Mouse (Mus musculus) layer of hippocampus, postnatal 10 days (tissue): ENCODE measurements around the gene Atp5f1. TPM values are rescaled to one million over a fixed set of nuclear protein-coding genes. Genes with fewer than 3 reads are reported as not detected.
"Not testable (repeated sequence)": the region's sequence is repeated elsewhere in the genome, so short reads cannot be mapped to it uniquely, and the experiment has no call there.

Experiments used
- DNase-seq, 2 experiments: peaks; one replicate each; pipeline ENCODE4 v3.0.0; 2021; ENCODE audit warnings: low spot score in 2 of 2
- total RNA-seq, 2 experiments: library from RNA; stranded (reverse); gene quantifications; 2 replicates each; pipeline ENCODE4 v1.2.3; 2021

Atp5f1 gene
- total RNA-seq, 2 experiments from 2014 or later: 325 to 334 TPM

DNA sequence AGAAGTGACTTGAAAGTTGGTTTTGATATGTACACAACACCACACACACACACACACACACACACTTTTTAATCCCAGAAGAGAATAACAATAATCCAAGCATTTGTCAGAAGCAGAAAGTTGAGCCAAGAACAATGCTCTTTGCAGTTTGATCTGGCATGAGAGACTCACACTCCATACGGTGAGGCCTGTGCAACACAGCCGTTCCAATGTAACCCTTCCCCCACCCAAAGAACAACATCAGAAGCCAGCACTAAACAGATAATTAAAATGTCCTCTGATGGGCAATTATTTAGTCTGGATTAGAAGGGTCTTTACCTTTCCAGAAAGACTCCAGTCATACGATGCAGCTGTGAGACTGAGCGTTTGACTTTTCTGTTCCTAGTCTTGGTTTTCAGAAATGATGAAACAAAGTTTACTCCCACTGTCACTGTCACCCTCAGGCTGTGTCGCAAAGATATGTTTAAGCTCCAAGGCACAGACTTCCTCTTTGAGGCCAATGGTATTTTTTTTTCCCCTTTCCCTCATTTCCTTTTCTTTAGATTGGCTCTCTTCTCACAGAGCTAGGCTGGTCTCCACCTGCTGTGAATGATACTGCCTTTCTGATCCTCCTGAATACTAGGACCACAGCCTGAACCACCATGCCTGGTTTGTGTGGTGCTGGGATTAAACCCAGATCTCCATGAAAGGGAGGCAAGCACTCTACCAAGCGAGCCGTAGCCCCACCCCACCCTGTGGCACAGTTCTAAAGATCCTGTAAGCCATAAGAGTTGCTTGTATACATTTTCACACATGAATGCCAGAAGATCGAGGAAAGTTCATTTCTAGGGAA is 27.4 kb downstream of the Atp5f1 start, which contains the start of gene I830077J02Rik:
I830077J02Rik (minus strand) TSS at position 425 of the 832 bp plus-strand sequence.
- no peak for DNase-seq

DNA sequence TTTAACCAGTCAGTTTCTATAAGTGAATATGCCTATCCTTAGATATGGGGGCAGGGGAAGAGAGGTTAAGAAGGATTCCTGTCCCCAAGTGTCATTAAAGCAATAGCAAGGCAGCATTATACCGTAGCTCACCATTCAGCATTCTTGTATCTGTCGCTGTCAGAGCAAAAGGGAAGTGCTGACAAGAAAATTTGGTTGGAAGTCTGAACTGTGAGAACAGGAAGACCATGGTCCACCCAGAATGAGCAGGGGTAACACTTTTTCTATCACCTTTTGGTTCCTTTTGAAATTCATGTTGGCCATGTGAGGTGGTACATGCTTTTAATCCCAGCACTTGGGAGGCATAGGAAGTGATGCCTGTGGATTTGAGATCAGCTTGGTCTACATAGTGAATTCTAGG is 28.8 kb downstream of the Atp5f1 start:
- no peak for DNase-seq

DNA sequence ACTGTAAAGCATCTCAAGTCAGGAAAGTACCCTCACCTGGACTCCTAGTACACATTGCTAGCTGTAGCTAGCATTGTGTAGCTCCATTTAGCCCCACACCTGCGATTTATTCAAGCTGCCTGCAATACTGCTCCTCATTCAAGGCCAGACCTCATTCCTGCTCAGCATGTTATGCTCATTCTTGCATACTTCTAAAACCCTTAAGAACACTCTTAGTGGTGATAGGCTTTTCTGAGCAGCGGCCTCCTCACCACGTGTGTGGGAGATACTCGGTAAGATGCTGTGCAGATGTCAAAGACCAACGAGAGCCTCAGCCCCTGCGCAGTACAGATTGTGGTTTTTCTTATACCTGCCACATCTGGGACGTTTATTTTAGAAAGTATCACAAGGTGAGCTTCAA is 30.1 kb downstream of the Atp5f1 start:
- no peak for DNase-seq

DNA sequence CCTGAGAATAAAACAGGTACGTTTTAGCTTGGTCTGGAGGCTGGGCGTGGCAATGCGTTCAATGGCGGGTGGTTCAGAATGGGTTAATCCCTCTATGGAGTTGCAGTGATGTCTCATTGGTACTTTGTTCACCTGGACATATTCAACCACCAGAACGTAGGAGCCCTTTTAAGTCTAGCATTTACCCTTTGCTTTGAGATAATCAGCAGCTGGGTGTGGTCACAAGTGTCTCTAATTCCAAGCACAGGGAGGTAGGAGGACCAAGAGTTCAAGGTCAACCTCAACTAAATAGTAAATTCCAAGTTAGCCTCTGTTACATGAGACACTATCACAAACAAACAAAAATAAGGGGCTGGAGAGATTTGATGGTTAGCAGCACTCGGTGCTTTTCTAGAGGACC is 31.1 kb downstream of the Atp5f1 start:
- no peak for DNase-seq

DNA sequence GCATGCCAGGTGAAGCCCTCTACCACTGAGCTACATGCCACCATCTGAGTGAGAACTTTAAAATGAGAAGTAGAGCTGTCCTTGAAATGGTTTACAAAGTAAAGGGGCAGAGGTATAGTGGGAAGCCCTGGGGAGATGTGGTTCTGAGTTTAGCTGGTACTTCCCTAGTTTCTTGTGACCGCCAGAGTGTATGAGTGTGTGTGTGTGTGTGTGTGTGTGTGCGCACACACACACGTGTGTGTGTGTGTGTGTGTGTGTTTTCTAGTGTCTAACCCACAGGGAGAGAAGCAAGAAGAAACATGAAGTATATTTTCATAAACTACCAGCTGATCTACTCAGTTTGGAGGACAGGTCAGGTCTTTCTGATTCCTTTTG is 31.7 kb downstream of the Atp5f1 start:
- DNase-seq: no peak

DNA sequence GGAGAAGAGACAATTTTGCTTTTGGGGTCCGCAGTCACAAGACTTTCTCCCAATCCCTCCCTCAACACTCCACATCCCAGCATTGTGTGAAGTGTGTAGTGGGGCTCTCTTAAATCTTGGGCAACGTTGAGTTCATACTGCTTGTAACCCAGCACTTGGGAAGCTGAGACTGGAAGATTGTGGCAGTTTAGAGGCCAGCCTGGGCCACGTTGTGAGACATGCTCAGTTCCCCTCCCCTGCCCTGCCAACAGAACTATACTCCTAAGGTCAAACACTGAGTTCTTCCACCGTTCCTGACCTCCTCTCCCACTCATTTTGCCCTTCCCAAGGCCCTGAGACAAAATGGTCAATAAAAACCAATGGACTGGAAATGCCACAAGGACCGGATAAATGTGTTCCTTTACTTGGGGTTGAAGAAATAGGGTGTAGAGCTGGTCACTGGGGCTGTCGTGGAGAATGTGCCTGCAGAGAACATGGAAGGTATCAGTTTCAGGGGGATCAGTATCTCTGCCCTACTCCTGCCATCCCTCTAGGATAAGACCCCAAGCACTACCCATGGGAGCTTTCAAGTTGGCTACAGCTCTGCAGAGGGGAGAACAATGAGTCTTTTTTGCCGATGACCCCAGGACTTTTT is 32.2 kb downstream of the Atp5f1 start:
- DNase-seq: no peak

DNA sequence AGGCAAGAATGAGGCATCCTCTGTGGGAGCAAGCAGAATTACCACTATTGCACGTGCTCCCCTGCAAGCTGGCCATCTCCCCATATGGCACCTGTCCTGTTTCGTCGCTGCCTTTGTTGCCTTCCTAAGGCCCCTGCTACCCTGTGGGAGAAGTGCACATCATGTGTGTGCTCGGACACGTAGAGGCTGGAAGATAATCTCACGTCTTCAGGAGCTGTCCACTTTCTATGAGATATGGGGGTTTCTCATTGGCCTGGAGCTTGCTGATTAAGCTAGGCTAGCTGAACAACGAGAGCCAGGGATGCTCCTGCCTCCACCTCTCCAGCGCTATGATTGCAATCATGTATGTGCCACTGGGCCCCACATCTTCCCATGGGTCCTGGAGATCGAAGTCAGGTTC is 35.3 kb downstream of the Atp5f1 start:
- no peak for DNase-seq

DNA sequence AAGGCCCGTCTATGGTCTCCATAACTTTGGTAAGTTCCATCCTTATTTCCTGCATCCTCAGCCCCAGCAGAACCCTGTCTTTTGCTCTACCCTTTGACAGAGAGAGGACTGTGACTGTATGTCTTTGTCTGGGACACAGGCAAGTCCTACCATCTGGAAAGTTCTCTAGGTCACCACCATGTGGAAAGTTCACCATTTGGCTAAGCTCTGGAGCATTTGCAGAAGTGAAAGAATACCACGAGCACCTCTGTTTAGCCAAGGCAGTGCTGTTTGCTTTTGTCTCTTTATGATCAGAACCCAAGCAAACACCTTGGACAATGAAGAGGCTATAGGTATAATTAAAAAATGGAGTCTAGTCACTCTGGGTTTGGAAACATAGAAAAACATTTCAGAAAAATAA is 37.9 kb downstream of the Atp5f1 start:
- DNase-seq: no peak

DNA sequence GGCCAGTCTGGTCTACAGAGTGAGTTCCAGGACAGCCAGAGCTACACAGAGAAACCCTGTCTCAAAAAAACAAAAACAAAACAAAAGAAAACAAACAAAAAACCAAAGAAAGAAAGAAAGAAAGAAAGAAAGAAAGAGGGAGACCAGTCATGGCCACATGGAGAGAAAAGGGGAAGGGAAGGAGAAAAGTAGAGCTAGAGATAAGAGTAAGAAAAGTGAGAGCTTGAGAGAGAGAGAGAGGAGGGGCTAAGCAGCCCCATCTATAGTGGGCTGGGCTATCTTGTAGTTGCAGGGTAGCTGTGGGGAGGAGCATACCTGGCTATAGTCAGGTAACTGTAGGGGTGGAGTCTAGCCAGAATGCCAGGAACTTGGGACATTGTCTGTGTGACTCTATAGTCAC is 39.2 kb downstream of the Atp5f1 start:
- DNase-seq: not testable (repeated sequence)

DNA sequence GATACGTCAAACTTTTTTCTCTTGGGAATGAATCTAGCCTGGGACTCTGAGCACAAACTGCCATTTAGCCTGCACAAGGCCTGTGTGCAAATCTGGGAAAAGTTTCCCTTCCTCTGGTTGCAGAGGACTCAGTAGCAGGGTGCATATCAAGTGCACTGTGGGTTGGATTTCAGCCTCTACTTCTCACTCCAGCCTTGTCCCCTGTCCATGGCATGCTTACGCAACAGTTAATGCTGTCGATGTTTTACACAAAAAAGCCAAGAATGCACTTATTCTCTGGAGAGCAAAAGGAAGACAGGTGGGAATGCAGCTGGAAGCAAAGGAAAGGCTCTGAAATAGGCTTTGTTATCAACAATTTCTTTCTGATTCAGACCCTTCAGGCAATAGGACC is 41.5 kb downstream of the Atp5f1 start:
- no peak for DNase-seq

DNA sequence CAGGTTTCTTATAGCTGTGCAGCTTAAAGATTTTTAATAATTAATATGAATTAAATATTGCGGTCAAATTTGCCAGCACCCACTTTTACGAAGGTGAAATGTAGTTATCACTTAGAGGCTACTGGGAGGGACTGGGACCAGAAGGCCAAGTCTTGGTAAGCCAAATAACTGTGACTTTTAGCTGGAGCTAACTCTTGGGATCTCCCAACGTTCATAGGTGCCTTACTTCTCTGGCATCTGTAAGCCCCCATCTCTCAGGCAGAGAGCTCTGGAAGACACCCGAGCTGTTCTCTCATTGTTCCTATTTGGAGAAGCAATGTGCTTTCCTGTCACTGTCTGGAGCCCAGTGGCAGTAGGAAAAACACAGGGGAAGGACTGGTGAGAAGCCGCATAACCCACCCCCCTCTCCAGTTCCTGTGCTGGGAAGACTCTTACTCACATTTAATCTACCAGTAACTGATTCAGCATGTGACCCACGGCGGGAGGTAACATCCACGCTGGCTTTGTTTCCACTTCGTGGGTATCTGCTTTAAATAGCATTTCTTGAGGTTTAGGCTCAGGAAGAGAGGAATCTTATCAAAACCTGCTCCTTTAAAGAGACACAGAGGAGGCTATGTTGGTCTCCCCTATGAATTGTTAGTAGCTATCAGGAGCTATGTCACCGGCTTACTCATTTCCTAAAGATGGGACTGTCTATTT is 42.1 kb downstream of the Atp5f1 start:
- no peak for DNase-seq

DNA sequence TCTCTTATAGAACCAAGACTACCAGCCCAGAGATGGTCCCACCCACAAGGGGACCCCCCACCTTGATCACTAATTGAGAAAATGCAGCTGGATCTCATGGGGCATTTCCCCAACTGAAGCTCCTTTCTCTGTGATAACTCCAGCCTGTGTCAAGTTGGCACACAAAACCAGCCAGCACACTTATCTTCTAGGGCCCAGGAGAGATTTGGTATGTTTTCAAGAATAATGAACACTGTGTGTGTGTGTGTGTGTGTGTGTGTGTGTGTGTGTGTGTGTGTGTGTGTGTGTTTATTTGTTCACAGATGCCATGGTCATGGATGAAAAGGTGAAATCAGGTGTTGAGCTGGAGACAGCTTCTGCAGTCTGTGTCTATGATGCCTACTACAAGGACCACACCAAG is 43.4 kb downstream of the Atp5f1 start:
- DNase-seq: not testable (repeated sequence)

DNA sequence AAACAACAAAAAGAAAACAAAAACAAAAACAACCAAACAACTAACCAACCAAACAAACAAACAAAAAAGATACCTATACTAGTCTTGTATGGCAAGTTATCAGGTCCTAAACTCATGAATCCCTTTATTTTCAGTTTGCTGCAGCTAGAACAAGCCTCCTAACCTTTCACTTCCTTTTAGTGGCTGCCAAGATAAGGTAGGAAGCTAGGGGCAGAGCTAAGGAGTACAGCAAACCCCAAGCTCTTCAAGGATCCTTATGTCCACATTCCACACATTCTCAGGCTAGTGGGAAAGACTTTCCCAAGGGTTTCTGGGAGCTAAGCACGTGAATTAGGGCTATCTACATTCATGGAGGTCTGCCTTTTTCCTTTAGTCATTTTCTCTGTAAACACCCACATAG is 44.6 kb downstream of the Atp5f1 start:
- DNase-seq: no peak

DNA sequence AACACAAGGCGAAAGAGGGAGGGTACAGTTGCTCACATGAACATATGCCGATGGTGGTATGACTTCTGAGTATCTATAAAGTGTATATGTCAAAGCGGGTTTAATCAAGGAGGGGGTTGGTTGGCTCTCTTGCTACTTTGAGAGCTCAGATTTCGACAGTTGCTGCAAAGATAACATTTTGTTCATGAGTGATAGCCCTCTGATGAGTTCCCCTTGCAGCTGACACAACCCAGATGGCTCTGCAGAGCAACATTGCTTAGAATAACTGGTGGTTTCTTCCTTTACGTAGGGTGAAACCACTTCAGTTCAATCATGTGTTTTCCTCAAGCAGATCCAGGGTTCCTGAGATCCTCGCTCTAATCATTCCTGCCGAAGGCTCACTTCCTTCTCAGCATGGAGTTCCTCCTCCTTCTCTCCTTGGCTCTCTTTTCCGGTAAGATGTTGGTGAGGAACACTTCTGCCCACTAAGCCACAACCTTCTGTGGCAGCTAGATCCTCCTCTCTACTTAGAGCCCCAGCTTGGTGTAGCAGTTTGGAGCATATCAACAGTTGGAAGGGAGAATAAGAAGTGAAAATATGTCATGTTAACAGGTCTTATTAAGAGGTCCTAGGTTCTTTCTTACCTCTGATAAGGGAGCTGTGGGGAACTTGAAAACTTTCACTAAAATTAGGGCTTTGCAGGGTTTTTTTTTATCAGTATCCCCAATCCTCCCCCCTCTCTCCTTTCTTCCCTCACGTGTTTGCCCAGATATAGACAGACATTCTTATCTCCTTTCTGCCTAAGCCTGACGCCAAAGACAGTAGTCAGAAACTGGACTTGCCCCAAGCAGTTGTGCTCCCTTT is 45.8 kb downstream of the Atp5f1 start:
- DNase-seq: no peak

DNA sequence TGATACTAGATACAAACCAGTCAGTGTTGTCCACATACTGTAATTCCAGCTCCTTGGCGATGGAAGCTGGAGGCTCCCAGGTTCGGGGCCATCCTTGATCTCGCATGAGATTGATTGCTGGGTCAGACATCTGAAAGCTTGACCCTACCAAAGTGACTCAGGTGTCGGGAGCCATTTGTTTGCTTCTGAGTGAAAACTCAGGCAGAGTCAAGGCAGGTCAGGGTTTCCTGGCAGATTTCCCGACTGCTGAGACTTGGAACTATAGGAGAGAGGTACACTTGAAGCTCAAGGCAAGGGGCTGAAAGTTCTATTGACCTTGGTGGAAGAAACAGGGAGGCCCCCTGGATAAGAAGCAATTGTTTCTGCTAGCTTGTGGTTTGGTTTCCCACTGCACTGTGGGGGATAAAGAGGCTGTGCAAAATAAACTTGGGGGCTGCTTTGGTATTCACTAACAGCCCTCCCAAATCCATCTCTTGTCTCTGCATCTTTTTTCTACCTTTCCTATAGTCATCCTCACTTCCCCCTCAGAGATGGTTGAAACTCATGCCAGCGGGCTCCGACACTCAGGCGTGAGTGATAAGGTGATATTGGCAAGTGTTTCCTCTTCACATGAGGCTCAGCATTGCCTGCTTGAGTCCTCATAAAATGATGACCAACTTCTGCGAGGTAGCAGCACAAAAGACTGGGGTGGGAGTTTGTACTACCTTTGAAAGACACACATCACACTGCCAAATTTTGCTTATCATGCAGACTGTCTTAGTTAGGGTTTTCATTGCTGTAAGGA is 47.6 kb downstream of the Atp5f1 start:
- DNase-seq: no peak

DNA sequence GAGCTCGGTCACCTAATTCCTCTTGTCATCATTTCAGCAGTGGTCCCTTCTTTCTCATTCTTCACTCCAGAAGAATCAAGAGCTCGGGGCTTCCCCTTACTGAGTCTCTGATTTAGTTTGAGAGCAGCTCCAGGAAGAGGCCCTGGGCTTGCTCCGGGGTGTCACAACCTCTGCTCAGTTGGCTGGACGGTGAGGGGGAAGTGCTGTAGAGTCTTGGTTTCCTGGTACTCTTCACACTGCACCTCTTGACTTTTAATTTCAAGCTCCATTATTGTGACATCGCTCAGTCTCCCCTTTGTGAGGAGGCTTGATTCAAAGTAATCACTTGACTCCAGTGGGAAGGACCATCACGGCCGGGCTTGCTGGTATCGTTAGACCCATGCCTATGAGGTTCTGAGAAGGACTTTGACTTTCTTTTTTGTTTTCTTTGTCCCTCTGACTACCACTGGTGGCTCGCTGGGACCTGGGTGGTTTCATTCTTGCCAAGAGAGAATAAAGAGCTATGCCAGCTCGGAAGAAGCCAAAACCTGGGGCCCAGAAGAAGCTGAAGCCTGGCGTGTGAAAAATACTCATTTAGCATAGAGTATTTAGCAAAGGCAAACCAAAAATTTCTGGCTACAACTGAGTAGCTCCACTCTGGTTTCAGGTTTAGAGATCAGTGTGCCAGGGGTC is 49.2 kb downstream of the Atp5f1 start:
- no peak for DNase-seq

DNA sequence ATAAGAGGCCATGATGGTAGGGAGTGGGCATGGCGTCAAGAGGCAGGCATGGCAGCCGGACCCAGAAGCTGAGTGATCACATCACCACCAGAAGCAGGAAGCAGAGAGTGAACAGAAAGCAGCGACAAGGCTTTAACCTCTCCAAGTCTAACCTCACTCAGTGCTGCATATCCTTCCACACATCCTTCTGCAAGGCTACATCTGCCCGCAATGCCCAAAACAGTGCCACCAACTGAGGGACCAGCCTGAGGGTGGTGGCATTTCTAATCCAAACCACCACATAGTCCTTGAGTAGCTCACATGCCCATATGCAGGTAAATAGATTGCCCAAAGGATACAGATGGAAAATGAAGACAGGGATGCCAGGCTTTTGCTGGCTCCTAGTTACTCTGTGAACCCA is 50.9 kb downstream of the Atp5f1 start:
- no peak for DNase-seq

DNA sequence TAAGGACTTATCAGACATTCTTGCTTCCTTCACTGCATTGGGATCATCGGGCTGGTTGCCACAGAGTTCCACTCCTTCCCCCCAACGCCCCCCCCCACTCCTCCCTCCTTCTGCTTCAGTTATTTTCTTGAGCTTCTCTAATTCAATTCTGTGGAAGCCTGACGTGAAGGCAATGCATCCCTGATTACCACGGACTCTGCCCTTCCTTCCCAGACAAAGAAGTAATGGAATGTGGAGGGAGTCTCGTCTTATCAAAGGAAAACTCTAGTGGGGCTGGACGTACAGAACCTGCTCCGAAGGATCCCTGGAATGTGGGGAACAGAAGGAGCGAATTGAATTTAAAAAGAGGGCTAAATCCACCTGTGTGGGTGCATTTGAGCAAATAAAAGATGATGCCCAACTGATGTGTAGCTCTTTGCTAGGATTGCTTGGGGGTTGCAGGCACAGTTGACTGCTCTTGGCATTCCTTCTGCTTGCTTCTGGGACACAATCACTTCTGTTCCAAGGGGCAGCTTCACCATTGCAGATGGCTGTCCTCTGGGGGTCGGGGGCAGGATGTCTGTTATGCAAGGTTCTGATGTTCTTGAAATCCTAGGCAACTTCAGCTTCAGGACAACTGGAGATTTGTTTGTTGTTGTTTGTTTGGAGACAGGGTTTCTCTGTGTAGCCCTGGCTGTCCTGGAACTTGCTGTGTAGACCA is 51.8 kb downstream of the Atp5f1 start:
- DNase-seq: no peak

DNA sequence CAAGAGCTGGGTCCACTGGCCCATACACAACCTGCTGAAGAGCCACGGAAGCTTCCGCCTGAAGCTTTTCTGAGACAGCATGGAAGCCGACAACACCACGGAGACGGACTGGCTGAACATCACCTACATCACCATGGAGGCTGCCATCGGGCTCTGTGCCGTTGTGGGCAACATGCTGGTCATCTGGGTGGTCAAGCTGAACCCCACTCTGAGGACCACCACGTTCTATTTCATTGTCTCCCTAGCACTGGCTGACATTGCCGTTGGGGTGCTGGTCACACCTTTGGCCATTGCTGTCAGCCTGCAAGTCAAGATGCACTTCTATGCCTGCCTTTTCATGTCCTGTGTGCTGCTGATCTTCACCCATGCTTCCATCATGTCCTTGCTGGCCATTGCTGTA is 55.2 kb downstream of the Atp5f1 start:
- DNase-seq: no peak
